Mouse (Mus musculus) adrenal gland, postnatal 36 days (tissue): Measurements from ENCODE around the gene AU022252. TPM values are rescaled to one million over a fixed set of nuclear protein-coding genes. Genes with fewer than 3 reads are reported as not detected.

Source experiments
- DNase-seq, 2 experiments: peaks; one replicate each; pipeline ENCODE4 v3.0.0; 2021; ENCODE audit warnings: mixed read lengths in 1 of 2
- total RNA-seq, 2 experiments: library from RNA; stranded (reverse); gene quantifications; 2 replicates each; pipeline ENCODE4 v1.2.3; 2021

Gene AU022252
- total RNA-seq, 2 experiments from 2014 or later: 25.8 to 26.6 TPM

- DNase-seq: no peak
These were observed 12.1 kb upstream of the AU022252 start for GRCm38 (mm10) chr4:119244468-119245240.

GRCm38 (mm10) chr4:119242571-119242970, 10.1 kb upstream of the AU022252 start:
- DNase-seq: no peak

- DNase-seq: no peak
These were observed 9.2 kb upstream of the AU022252 start for GRCm38 (mm10) chr4:119241664-119242063.

GRCm38 (mm10) chr4:119239181-119239682, 6.7 kb upstream of the AU022252 start:
- no peak for DNase-seq

- DNase-seq: no peak
These were observed 6.1 kb upstream of the AU022252 start for GRCm38 (mm10) chr4:119238661-119239060.

- DNase-seq: no peak
These were observed 1.8 kb upstream of the AU022252 start for GRCm38 (mm10) chr4:119234348-119234747.

GRCm38 (mm10) chr4:119233256-119233901, 867 bp upstream of the AU022252 start:
- DNase-seq: peak; percentile 56 to 60

GRCm38 (mm10) chr4:119226751-119227150, 5.8 kb downstream of the AU022252 start:
- DNase-seq: no peak

- DNase-seq: peak in 1 of 2 experiments; percentile 56
These were observed 6.8 kb downstream of the AU022252 start for GRCm38 (mm10) chr4:119225719-119226118.

- no peak for DNase-seq
These were observed 8.0 kb downstream of the AU022252 start for GRCm38 (mm10) chr4:119224534-119224933.

- DNase-seq: peak; percentile 56 to 65
These were observed 8.8 kb downstream of the AU022252 start for GRCm38 (mm10) chr4:119223696-119224095.

- no peak for DNase-seq
These were observed 14.3 kb downstream of the AU022252 start, which contains the start of gene Tmem269 for GRCm38 (mm10) chr4:119218169-119218568. TSS of gene Tmem269 (minus strand) at chr4:119218217.

- DNase-seq: no peak
These were observed 15.8 kb downstream of the AU022252 start for GRCm38 (mm10) chr4:119216667-119217066.

- DNase-seq: peak; percentile 64 to 75
These were observed 27.8 kb downstream of the AU022252 start for GRCm38 (mm10) chr4:119204672-119205071.

GRCm38 (mm10) chr4:119198105-119198504, 34.4 kb downstream of the AU022252 start:
- no peak for DNase-seq

- DNase-seq: no peak
These were observed 36.8 kb downstream of the AU022252 start for GRCm38 (mm10) chr4:119195582-119196320.

- peak; percentile 91 to 95 for DNase-seq
These were observed 37.5 kb downstream of the AU022252 start, which contains the start of gene Svbp for GRCm38 (mm10) chr4:119194909-119195581. TSS of gene Svbp (plus strand) at chr4:119195306.

- DNase-seq: no peak
These were observed 39.8 kb downstream of the AU022252 start for GRCm38 (mm10) chr4:119192757-119193156.

- no peak for DNase-seq
These were observed 41.2 kb downstream of the AU022252 start for GRCm38 (mm10) chr4:119191273-119191672.

- DNase-seq: no peak
These were observed 41.9 kb downstream of the AU022252 start for GRCm38 (mm10) chr4:119190618-119191017.

GRCm38 (mm10) chr4:119189864-119190263, 42.6 kb downstream of the AU022252 start, which contains the start of gene Ermap:
TSS of gene Ermap (minus strand) at chr4:119190011.
- no peak for DNase-seq

- no peak for DNase-seq
These were observed 43.1 kb downstream of the AU022252 start for GRCm38 (mm10) chr4:119189392-119189791.
